Mouse (Mus musculus) liver, embryonic 14.5 days (tissue): ENCODE measurements around the gene Rin2. TPM values are rescaled to one million over a fixed set of nuclear protein-coding genes. Genes with fewer than 3 reads are reported as not detected.

Experiments
- ATAC-seq: fragments of 200-750 bp; cut with Nextera tagmentation; 2 replicates; pipeline ENCODE4 v1.8.0; 2017; ENCODE audit warnings: moderate number of reproducible peaks, mild to moderate bottlenecking, moderate library complexity; ENCODE audit not compliant: insufficient read depth
- DNase-seq, 3 experiments: peaks; one replicate each; pipeline ENCODE4 v3.0.0-alpha.2; 2012 to 2013; ENCODE audit warnings: low read depth in 3 of 3, low spot score in 3 of 3
- H3K27ac ChIP-seq: fragments of 300-500 bp; sonication (generic); 2 replicates; pipeline ENCODE4 v1.5.1; 2014; ENCODE audit warnings: moderate library complexity, mild to moderate bottlenecking, control low read depth, inconsistent platforms
- H3K27me3 ChIP-seq: fragments of 300-500 bp; sonication (generic); 2 replicates; pipeline ENCODE4 v1.6.1; 2014; ENCODE audit warnings: mild to moderate bottlenecking, low read length, moderate library complexity; ENCODE audit not compliant: control insufficient read depth, insufficient read depth
- H3K36me3 ChIP-seq: fragments of 300-500 bp; sonication (generic); replicated peaks from 2 replicates; pipeline ENCODE4 v1.6.1; 2014; ENCODE audit warnings: low read depth; ENCODE audit not compliant: control insufficient read depth, insufficient read depth
- H3K4me1 ChIP-seq, 2 experiments: fragments of 200-500 bp in 1 of 2; fragments of 300-500 bp in 1 of 2; sonication (generic) in 1 of 2; replicated peaks; 2 replicates each; pipeline ENCODE4 v1.6.1; 2012 to 2014; ENCODE audit warnings: antibody characterized with exemption in 1 of 2, inconsistent platforms in 1 of 2, low read length in 1 of 2; ENCODE audit not compliant: control insufficient read depth in 2 of 2, insufficient read depth in 2 of 2
- H3K4me2 ChIP-seq: fragments of 300-500 bp; sonication (generic); 2 replicates; pipeline ENCODE4 v1.6.1; 2014; ENCODE audit warnings: low read depth, mild to moderate bottlenecking, control low read depth, moderate library complexity
- H3K4me3 ChIP-seq, 2 experiments: fragments of 200-500 bp in 1 of 2; fragments of 300-500 bp in 1 of 2; sonication (generic) in 1 of 2; 2 replicates each; pipeline ENCODE4 v1.5.1; 2012 to 2014; ENCODE audit warnings: low read depth in 2 of 2, low read length in 2 of 2, mild to moderate bottlenecking in 2 of 2, control low read depth in 1 of 2, inconsistent platforms in 1 of 2, moderate library complexity in 1 of 2; ENCODE audit not compliant: insufficient read depth in 1 of 2
- H3K9ac ChIP-seq: fragments of 300-500 bp; sonication (generic); replicated peaks from 2 replicates; pipeline ENCODE4 v1.6.1; 2014; ENCODE audit warnings: mild to moderate bottlenecking, control low read depth, moderate library complexity
- H3K9me3 ChIP-seq: fragments of 300-500 bp; sonication (generic); 2 replicates; pipeline ENCODE4 v1.6.1; 2016; ENCODE audit warnings: low read length, mixed read lengths; ENCODE audit not compliant: control insufficient read depth
- CTCF ChIP-seq: IDR thresholded peaks from 2 replicates; pipeline ENCODE4 v1.5.1; 2016; ENCODE audit warnings: antibody characterized with exemption, low read depth, control low read depth
- EP300 ChIP-seq: IDR thresholded peaks from 2 replicates; pipeline ENCODE4 v1.6.1; 2016; ENCODE audit warnings: antibody characterized with exemption, low read depth
- WGBS: fragments of 180-500 bp; shearing (Covaris S2); extraction: QIAGEN DNeasy Blood & Tissue Kit; methylation state at CpG from one replicate; pipeline ENCODE4 v1.1.7; 2014; ENCODE audit not compliant: insufficient replicate concordance; 5-methylcytosine and 5-hydroxymethylcytosine counted together
- polyA plus RNA-seq, 2 experiments: library from polyadenylated mRNA; depleted of rRNA in 1 of 2; stranded (reverse) in 1 of 2; unstranded in 1 of 2; fragments of >200 nt; fragmentation: Nextera tagmentation in 1 of 2; extraction: Ambion mirVana in 1 of 2; gene quantifications; 2 replicates each; pipeline versions ENCODE4 v1.2.1 to v1.2.3; 2012 to 2014

Rin2 gene
- polyA plus RNA-seq, 2 experiments, result 1.1 to 1.7 TPM

- H3K27ac ChIP-seq, result no peak overlapping the region
- H3K9me3 ChIP-seq, result no peaks in the 10 kb centered on the region
- no peak for TF ChIP-seq EP300
- TF ChIP-seq CTCF, result no peak
- ATAC-seq (no peak), DNase-seq (no peak)
- no peaks in the 10 kb centered on the region for H3K27me3 ChIP-seq
- H3K4me2 ChIP-seq, result no peak overlapping the region
- no peak overlapping the region for H3K4me3 ChIP-seq
- 47% methylated on average over 9 of the region's 9 CpGs for WGBS
- no peaks in the 10 kb centered on the region for H3K4me1 ChIP-seq
- no peaks in the 10 kb centered on the region for H3K36me3 ChIP-seq
- no peak overlapping the region for H3K9ac ChIP-seq
Observed at GRCm38 (mm10) chr2:145730189-145730880, 55.3 kb downstream of the Rin2 start.

DNA sequence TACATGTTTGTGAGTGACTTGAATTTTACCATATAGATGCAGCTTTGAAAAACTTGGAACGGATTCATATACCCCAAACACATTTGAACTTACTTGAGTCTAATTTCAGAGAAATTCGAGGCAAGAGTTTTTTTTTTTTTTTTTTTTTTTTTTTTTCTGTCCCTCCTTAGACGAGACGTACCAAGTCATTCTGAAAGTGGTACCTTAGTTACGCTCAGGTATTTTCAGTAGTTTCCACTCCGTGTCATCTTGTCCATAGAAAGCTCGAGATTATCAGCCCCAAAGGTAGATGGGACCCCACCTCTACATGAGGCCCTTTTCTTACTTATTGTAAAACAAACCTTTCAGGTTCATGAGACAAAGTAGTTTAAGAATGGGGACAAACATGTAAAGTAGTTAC is 55.9 kb downstream of the Rin2 start:
- Histone ChIP-seq H3K9me3 (no peaks in the 10 kb centered on the region), H3K27me3 (no peaks in the 10 kb centered on the region), H3K4me2 (no peak overlapping the region), H3K4me1 (no peaks in the 10 kb centered on the region), H3K27ac (no peak overlapping the region), H3K4me3 (no peak overlapping the region), H3K9ac (no peak overlapping the region), H3K36me3 (no peaks in the 10 kb centered on the region)
- TF ChIP-seq CTCF (no peak), EP300 (no peak)
- ATAC-seq, result no peak
- 64% methylated on average over 7 of the region's 7 CpGs for WGBS
- no peak for DNase-seq

GRCm38 (mm10) chr2:145735079-145735478 is 60.1 kb downstream of the Rin2 start:
- Histone ChIP-seq H3K27ac (no peak overlapping the region), H3K36me3 (no peaks in the 10 kb centered on the region), H3K4me2 (no peak overlapping the region), H3K9ac (no peak overlapping the region), H3K4me3 (no peak overlapping the region), H3K27me3 (no peaks in the 10 kb centered on the region), H3K4me1 (no peaks in the 10 kb centered on the region), H3K9me3 (no peaks in the 10 kb centered on the region)
- no peak for ATAC-seq
- WGBS, result 61% methylated on average over 5 of the region's 5 CpGs
- TF ChIP-seq EP300 (no peak), CTCF (no peak)
- no peak for DNase-seq

GRCm38 (mm10) chr2:145736543-145736942 is 61.5 kb downstream of the Rin2 start:
- 7% methylated on average over 1 of the region's 1 CpGs for WGBS
- no peaks in the 10 kb centered on the region for H3K36me3 ChIP-seq
- H3K4me1 ChIP-seq, result no peaks in the 10 kb centered on the region
- H3K4me2 ChIP-seq, result no peak overlapping the region
- no peak for TF ChIP-seq CTCF
- TF ChIP-seq EP300, result no peak
- H3K9ac ChIP-seq, result no peak overlapping the region
- H3K4me3 ChIP-seq, result no peak overlapping the region
- DNase-seq (no peak), ATAC-seq (no peak)
- H3K27ac ChIP-seq, result no peak overlapping the region
- H3K9me3 ChIP-seq, result no peaks in the 10 kb centered on the region
- H3K27me3 ChIP-seq, result no peaks in the 10 kb centered on the region

DNA sequence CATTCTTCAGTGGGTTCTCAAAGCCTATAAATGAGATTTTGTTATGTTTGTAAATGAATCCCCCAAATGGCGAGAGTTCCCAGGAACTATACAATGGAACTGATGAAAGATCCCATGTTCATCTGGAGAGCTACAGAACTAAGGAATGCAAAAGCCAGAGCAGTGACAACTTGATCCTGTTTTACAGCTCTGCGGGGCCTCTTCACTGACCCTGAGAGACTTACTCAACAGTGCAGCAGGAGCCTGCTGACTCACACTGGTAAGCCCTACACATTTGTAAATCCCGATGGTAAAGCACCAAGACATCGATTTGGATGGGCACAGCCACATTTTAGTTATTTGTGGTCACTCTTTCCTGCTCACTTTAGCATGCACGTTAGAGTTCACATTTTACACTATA is 62.2 kb downstream of the Rin2 start:
- no peak for ATAC-seq
- no peaks in the 10 kb centered on the region for H3K27me3 ChIP-seq
- H3K4me3 ChIP-seq, result no peak overlapping the region
- H3K36me3 ChIP-seq, result no peaks in the 10 kb centered on the region
- H3K4me1 ChIP-seq, result no peaks in the 10 kb centered on the region
- no peak overlapping the region for H3K9ac ChIP-seq
- no peak for DNase-seq
- H3K4me2 ChIP-seq, result no peak overlapping the region
- 29% methylated on average over 5 of the region's 5 CpGs for WGBS
- H3K27ac ChIP-seq, result no peak overlapping the region
- TF ChIP-seq EP300 (no peak), CTCF (no peak)
- no peaks in the 10 kb centered on the region for H3K9me3 ChIP-seq
